Mouse (Mus musculus): ENCODE data around the gene Trdn. TPM values are rescaled to one million over a fixed set of nuclear protein-coding genes. Genes with fewer than 3 reads are reported as not detected.

Gene Trdn
- not detected in 2 replicates for polyA plus RNA-seq (2012; rRNA removed)

- no peak for TF ChIP-seq POLR2A (IDR thresholded peaks at IDR 0.05; ENCODE audit: extremely low read depth, insufficient read depth, low read length)
- TF ChIP-seq CTCF (IDR thresholded peaks at IDR 0.05; ENCODE audit: extremely low read depth, insufficient read depth, low read length) = no peak
- no peaks in the 10 kb centered on the region for H3K4me1 ChIP-seq (ENCODE audit: control insufficient read depth, insufficient read depth, low read length)
- no peak within 1 kb of the TSS for H3K27ac ChIP-seq (ENCODE audit: insufficient read depth, low read length)
- H3K4me3 ChIP-seq (ENCODE audit: insufficient read depth, low read length) = no peak within 1 kb of the TSS
These were observed at the start of gene Trdn for GRCm38 (mm10) chr10:33080254-33080653. Gene Trdn (plus strand): TSS chr10:33080554.

- no peak overlapping the region for H3K4me3 ChIP-seq (ENCODE audit: insufficient read depth, low read length)
- no peaks in the 10 kb centered on the region for H3K4me1 ChIP-seq (ENCODE audit: control insufficient read depth, insufficient read depth, low read length)
- TF ChIP-seq CTCF (IDR thresholded peaks at IDR 0.05; ENCODE audit: extremely low read depth, insufficient read depth, low read length) = no peak
- TF ChIP-seq POLR2A (IDR thresholded peaks at IDR 0.05; ENCODE audit: extremely low read depth, insufficient read depth, low read length) = no peak
- H3K27ac ChIP-seq (ENCODE audit: insufficient read depth, low read length) = no peak overlapping the region
These were observed 19.6 kb upstream of the Trdn start for GRCm38 (mm10) chr10:33060771-33061170.

GRCm38 (mm10) chr10:33065566-33065965 lies 14.8 kb upstream of the Trdn start:
- H3K27ac ChIP-seq (ENCODE audit: insufficient read depth, low read length) = no peak overlapping the region
- no peaks in the 10 kb centered on the region for H3K4me1 ChIP-seq (ENCODE audit: control insufficient read depth, insufficient read depth, low read length)
- no peak for TF ChIP-seq POLR2A (IDR thresholded peaks at IDR 0.05; ENCODE audit: extremely low read depth, insufficient read depth, low read length)
- H3K4me3 ChIP-seq (ENCODE audit: insufficient read depth, low read length) = no peak overlapping the region

- Histone ChIP-seq H3K4me1 (ENCODE audit: control insufficient read depth, insufficient read depth, low read length) (no peaks in the 10 kb centered on the region), H3K4me3 (ENCODE audit: insufficient read depth, low read length) (no peak overlapping the region), H3K27ac (ENCODE audit: insufficient read depth, low read length) (no peak overlapping the region)
- no peak for TF ChIP-seq CTCF (IDR thresholded peaks at IDR 0.05; ENCODE audit: extremely low read depth, insufficient read depth, low read length)
These were observed 7.2 kb upstream of the Trdn start for GRCm38 (mm10) chr10:33073126-33073525.

DNA sequence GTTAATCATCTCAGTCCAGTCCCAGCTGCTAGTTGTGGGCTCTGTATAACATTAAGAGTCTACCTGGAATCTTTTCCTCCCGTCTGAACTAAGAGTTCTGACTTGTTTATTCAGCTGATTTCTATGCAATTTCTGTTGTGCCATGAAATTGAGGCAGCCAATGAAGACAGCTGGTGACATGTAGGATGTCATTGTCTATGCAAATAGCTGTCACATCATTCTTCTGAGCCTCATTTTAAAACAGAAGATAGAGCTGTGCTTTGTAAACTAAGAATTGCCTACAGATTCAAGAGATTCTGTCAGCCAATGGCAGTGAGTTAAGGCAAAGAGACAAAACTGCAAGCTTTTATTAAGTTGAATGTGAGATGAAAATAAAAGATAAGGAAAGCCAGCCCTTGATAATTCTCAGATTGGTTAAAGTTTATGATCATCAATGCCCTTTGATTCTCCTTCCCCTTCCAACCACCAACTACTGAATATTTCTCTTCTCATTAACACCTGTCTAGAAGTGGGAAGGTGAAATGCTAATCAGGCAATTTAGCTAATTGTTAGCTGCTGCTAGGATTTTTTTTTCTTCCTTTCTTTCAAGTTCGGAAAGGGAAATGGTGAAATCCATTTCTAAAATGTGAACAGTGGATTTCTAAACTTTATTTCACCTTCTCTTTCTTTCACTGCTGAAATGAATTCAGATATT lies 1.9 kb downstream of the Trdn start:
- H3K4me1 ChIP-seq (ENCODE audit: control insufficient read depth, insufficient read depth, low read length) = no peaks in the 10 kb centered on the region
- no peak for TF ChIP-seq CTCF (IDR thresholded peaks at IDR 0.05; ENCODE audit: extremely low read depth, insufficient read depth, low read length)
- TF ChIP-seq POLR2A (IDR thresholded peaks at IDR 0.05; ENCODE audit: extremely low read depth, insufficient read depth, low read length) = no peak

DNA sequence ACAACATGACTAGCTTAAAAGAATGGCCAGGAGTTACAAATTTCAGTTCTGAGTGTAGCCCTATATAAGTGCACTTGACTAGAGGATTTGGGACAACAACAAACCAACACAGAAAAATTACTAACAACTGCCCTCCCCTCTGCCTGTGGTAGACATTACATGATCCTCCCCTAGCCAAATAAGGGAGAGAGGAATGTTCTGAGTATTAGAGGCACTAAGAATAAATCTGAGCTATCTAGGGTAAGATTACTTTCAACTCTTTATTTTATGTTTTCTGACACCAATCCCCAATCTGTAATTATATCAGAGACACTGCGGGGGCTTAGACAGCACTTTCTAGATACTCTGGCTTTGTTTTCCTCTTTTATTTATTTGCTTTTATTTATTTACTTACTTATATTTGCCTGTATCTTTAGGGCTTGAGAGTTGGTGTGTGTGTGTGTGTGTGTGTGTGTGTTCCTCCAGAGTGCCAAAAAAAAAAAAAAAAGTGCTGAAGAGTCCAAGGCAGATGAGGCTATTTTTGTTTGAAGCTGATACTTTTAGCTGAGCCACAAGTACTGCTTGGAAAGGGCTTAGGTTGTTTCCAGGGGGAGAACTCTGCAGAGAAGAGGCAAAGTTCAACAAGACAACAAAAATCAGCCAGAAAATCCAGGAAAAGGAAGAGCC lies 2.7 kb downstream of the Trdn start:
- H3K4me3 ChIP-seq (ENCODE audit: insufficient read depth, low read length) = no peak overlapping the region
- TF ChIP-seq POLR2A (IDR thresholded peaks at IDR 0.05; ENCODE audit: extremely low read depth, insufficient read depth, low read length) = no peak
- TF ChIP-seq CTCF (IDR thresholded peaks at IDR 0.05; ENCODE audit: extremely low read depth, insufficient read depth, low read length) = no peak
- no peaks in the 10 kb centered on the region for H3K4me1 ChIP-seq (ENCODE audit: control insufficient read depth, insufficient read depth, low read length)
- no peak overlapping the region for H3K27ac ChIP-seq (ENCODE audit: insufficient read depth, low read length)

More for the DNA sequence above, 1.9 kb downstream of the Trdn start:
- no peak overlapping the region for H3K27ac ChIP-seq (ENCODE audit: insufficient read depth, low read length)
- H3K4me3 ChIP-seq (ENCODE audit: insufficient read depth, low read length) = no peak overlapping the region

GRCm38 (mm10) chr10:33083627-33084158 lies 3.3 kb downstream of the Trdn start:
- Histone ChIP-seq H3K4me3 (ENCODE audit: insufficient read depth, low read length) (no peak overlapping the region), H3K4me1 (ENCODE audit: control insufficient read depth, insufficient read depth, low read length) (no peaks in the 10 kb centered on the region), H3K27ac (ENCODE audit: insufficient read depth, low read length) (no peak overlapping the region)
- no peak for TF ChIP-seq CTCF (IDR thresholded peaks at IDR 0.05; ENCODE audit: extremely low read depth, insufficient read depth, low read length)
- TF ChIP-seq POLR2A (IDR thresholded peaks at IDR 0.05; ENCODE audit: extremely low read depth, insufficient read depth, low read length) = no peak

- Histone ChIP-seq H3K27ac (ENCODE audit: insufficient read depth, low read length) (no peak overlapping the region), H3K4me1 (ENCODE audit: control insufficient read depth, insufficient read depth, low read length) (no peaks in the 10 kb centered on the region), H3K4me3 (ENCODE audit: insufficient read depth, low read length) (no peak overlapping the region)
- no peak for TF ChIP-seq POLR2A (IDR thresholded peaks at IDR 0.05; ENCODE audit: extremely low read depth, insufficient read depth, low read length)
- no peak for TF ChIP-seq CTCF (IDR thresholded peaks at IDR 0.05; ENCODE audit: extremely low read depth, insufficient read depth, low read length)
These were observed 8.0 kb downstream of the Trdn start for GRCm38 (mm10) chr10:33088403-33088802.

DNA sequence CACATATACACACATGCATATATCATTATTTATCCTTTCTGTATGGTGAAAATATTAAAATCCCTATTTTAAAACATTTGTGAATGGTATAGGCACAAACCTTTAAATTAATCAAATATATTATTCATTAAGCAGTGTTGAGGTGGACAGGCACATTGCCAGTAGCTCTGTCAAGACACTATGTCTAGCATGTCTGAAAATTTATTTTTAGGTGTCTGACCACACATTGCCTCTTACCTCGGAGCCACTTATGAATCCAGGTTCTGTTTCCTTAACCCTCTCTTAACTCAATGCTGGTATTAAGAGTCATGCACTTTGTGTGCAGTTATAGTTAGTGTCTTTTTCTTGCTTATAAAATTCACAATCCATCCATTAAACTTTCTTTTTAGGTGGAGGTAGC lies 12.0 kb downstream of the Trdn start:
- TF ChIP-seq POLR2A (IDR thresholded peaks at IDR 0.05; ENCODE audit: extremely low read depth, insufficient read depth, low read length) (no peak), CTCF (IDR thresholded peaks at IDR 0.05; ENCODE audit: extremely low read depth, insufficient read depth, low read length) (no peak)
- no peak overlapping the region for H3K27ac ChIP-seq (ENCODE audit: insufficient read depth, low read length)

GRCm38 (mm10) chr10:33107942-33108341 lies 27.6 kb downstream of the Trdn start:
- TF ChIP-seq POLR2A (IDR thresholded peaks at IDR 0.05; ENCODE audit: extremely low read depth, insufficient read depth, low read length) = no peak
- no peak for TF ChIP-seq CTCF (IDR thresholded peaks at IDR 0.05; ENCODE audit: extremely low read depth, insufficient read depth, low read length)
- no peak overlapping the region for H3K4me3 ChIP-seq (ENCODE audit: insufficient read depth, low read length)
- no peak overlapping the region for H3K27ac ChIP-seq (ENCODE audit: insufficient read depth, low read length)
- no peaks in the 10 kb centered on the region for H3K4me1 ChIP-seq (ENCODE audit: control insufficient read depth, insufficient read depth, low read length)

More for the DNA sequence above, 12.0 kb downstream of the Trdn start:
- no peaks in the 10 kb centered on the region for H3K4me1 ChIP-seq (ENCODE audit: control insufficient read depth, insufficient read depth, low read length)
- H3K4me3 ChIP-seq (ENCODE audit: insufficient read depth, low read length) = no peak overlapping the region

Measured in cortical plate, adult 2 months (tissue).